Mouse (Mus musculus) limb, embryonic 10.5 days (tissue): ENCODE measurements around the gene Ctla2a. TPM values are rescaled to one million over a fixed set of nuclear protein-coding genes. Genes with fewer than 3 reads are reported as not detected.

Source experiments
- polyA plus RNA-seq: library from polyadenylated mRNA; unstranded; fragments of >200 nt; fragmentation: Nextera tagmentation; extraction: Ambion mirVana; gene quantifications from 2 replicates; pipeline ENCODE4 v1.2.1, GENCODE M21; 2016

The Ctla2a gene
- polyA plus RNA-seq, 1 experiment from 2014 or later: 9.6 TPM

Other genes starting within 250 kb of the Ctla2a start
- gene BC051665, start 150.3 kb downstream of the Ctla2a start, polyA plus RNA-seq: not detected in 2 replicates
- not detected in 2 replicates for gene Ctsll3, start 133.8 kb downstream of the Ctla2a start, polyA plus RNA-seq
- not detected in 2 replicates for gene 4930486L24Rik, start 72.2 kb downstream of the Ctla2a start, polyA plus RNA-seq
- gene Gm49392, start 39.7 kb downstream of the Ctla2a start, polyA plus RNA-seq: 0.21 and 0.25 TPM in 2 replicates
- gene Ctla2b, start 39.2 kb downstream of the Ctla2a start, polyA plus RNA-seq: 1.3 and 1.7 TPM in 2 replicates
- gene Tpbpb, start 31.7 kb downstream of the Ctla2a start, polyA plus RNA-seq: not detected in 2 replicates
- not detected in 2 replicates for gene Gm49393, start 1.0 kb downstream of the Ctla2a start, polyA plus RNA-seq
- 0.96 and 1.2 TPM in 2 replicates for gene Gm49391, start 54 bp downstream of the Ctla2a start, polyA plus RNA-seq
- gene Tpbpa, start 5.4 kb upstream of the Ctla2a start, polyA plus RNA-seq: not detected in 2 replicates
- gene Ctsj, start 69.3 kb upstream of the Ctla2a start, polyA plus RNA-seq: not detected in 2 replicates
- not detected in 2 replicates for gene Ctsq, start 104.0 kb upstream of the Ctla2a start, polyA plus RNA-seq
- not detected in 2 replicates for gene Ctsr, start 227.6 kb upstream of the Ctla2a start, polyA plus RNA-seq